Mouse (Mus musculus): Measurements from ENCODE around the gene Rsad1. TPM values are rescaled to one million over a fixed set of nuclear protein-coding genes. Genes with fewer than 3 reads are reported as not detected.
A peak's percentile ranks its signal among the peaks of the same experiment; 100 is the strongest.

Rsad1 gene
- polyA plus RNA-seq, 1 experiment from 2014 or later = 4.3 TPM

DNA sequence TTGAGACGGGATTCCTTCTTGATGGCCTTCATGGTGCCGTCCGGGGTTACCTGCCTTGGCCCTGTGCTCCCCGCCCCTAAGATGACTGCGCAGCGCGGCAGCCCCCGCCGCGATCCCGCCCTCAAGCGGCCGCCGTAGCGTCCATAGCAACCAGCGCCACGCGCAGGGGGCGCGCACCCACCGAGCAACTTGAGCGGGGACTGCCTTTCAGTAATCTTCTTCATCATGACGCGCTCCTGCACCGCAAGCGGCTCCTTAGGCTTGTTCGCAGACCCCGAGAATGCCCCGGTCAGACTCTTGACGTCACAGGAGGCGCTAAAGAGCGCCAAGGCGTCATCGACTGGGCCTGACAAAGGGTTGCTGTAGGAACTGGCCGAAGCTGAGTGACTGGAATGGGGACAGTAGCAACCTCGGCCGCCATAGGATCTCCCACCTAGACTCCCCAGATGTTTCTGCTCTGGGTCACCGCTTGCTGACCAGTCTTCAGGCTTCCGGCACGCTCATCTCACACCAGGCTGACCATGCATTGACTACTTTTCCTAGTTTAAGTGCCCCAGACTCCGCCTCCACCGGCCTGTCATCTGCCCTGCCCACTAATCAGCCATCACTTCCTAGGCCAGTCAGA is 27.7 kb downstream of the Rsad1 start, which contains the start of gene Mycbpap:
Gene Mycbpap, minus strand, starts transcription at position 524 of the 625 bp plus-strand sequence.
- peaks cover 26% of the 10 kb centered on the region; the same call in 1 of the 2 replicates for H3K4me1 ChIP-seq
- WGBS = 2% methylated on average over 42 of the region's 42 CpGs
- H3K9me3 ChIP-seq (replicated peaks) = no peaks in the 10 kb centered on the region
- H3K36me3 ChIP-seq = no peaks in the 10 kb centered on the region
- H3K27ac ChIP-seq (replicated peaks) = no peak within 1 kb of the TSS
- 0 out of 2 replicates have a peak, but pooled peaks have one; percentile 32 for ATAC-seq (ENCODE audit: insufficient number of reproducible peaks, low FRiP score, low TSS enrichment, low read depth)
- peak within 1 kb of the TSS; percentile 21; the same call in 1 of the 2 replicates for H3K9ac ChIP-seq
- peak within 1 kb of the TSS; percentile 47 for H3K4me3 ChIP-seq (replicated peaks)
- no peaks in the 10 kb centered on the region for H3K27me3 ChIP-seq
- H3K4me2 ChIP-seq (replicated peaks) = peak within 1 kb of the TSS; percentile 83

DNA sequence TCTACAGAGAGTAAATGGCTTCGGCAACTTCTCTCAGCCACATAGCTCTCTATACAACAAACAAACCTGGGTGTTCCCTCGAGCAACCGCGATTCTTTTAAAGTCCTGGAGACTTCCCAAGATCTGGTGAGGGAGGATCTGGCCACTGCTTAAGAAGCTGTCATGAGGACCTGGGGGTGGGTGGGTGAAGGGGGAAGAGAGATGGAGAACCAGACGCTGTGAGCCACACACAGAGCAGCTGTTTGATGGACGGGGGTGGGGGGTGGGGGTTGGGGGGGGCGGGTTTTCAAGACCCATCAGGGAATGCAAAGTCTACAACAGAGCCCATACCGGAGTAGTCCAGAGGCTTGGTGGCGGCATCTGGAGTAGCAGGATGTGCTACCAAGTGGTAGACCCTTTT is 35.6 kb downstream of the Rsad1 start:
- Histone ChIP-seq H3K9me3 (replicated peaks) (no peaks in the 10 kb centered on the region), H3K36me3 (no peaks in the 10 kb centered on the region), H3K27me3 (no peaks in the 10 kb centered on the region), H3K9ac (no peak overlapping the region), H3K4me1 (peaks cover 6% of the 10 kb centered on the region; the same call in 1 of the 2 replicates), H3K4me2 (replicated peaks) (no peak overlapping the region), H3K4me3 (replicated peaks) (no peak overlapping the region), H3K27ac (replicated peaks) (no peak overlapping the region)
- WGBS = 30% methylated on average over 9 of the region's 9 CpGs
- peak; percentile 43; the same call in 1 of the 2 replicates for ATAC-seq (ENCODE audit: insufficient number of reproducible peaks, low FRiP score, low TSS enrichment, low read depth)

DNA sequence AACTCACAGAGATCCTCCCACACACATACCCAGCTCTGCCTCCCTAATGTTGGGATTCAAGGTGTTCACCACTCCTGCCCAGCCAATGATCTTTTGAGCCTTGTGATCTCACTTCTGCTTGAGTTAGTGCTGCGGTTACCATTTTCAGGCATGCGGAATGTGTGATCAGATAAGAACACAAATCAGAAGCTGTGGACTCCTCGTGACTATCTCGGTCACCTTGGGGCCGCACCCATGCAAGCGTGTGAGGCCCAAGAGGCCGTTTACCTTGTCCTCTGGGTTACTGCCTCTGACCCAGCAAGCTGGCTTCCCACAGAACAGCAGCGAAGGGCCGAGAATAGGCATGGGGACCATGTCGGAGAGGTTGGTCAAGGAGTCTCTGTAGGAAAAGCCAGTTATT is 40.1 kb downstream of the Rsad1 start:
- Histone ChIP-seq H3K27ac (replicated peaks) (no peak overlapping the region), H3K4me1 (no peaks in the 10 kb centered on the region), H3K4me3 (replicated peaks) (no peak overlapping the region), H3K9me3 (replicated peaks) (no peaks in the 10 kb centered on the region), H3K9ac (no peak overlapping the region), H3K4me2 (replicated peaks) (no peak overlapping the region), H3K27me3 (no peaks in the 10 kb centered on the region), H3K36me3 (no peaks in the 10 kb centered on the region)
- WGBS = 87% methylated on average over 10 of the region's 10 CpGs
- ATAC-seq (ENCODE audit: insufficient number of reproducible peaks, low FRiP score, low TSS enrichment, low read depth) = no peak

DNA sequence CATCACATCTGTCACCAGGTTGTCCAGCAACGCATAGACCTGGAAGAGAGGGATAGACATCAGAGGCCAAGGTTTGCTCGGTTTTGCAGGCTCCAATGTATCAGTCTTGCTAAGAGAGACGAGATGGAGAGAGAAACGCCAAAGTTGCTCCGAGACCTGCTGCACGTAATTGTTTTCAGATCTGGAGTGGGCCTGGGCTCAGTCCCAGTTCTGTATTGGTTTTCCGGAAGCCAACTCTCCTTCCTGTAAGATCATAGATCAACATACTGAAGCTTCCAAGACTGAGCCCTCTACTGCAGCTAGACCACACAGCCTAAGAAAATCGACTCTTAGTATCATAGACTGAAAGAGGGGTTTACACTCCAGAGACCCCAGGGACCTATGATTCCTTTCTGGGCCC is 47.6 kb downstream of the Rsad1 start:
- no peaks in the 10 kb centered on the region for H3K36me3 ChIP-seq
- H3K9me3 ChIP-seq (replicated peaks) = no peaks in the 10 kb centered on the region
- H3K4me1 ChIP-seq = peaks cover 34% of the 10 kb centered on the region
- H3K27me3 ChIP-seq = no peaks in the 10 kb centered on the region; the same call in 1 of the 2 replicates
- no peak overlapping the region for H3K4me3 ChIP-seq (replicated peaks)
- no peak for ATAC-seq (ENCODE audit: insufficient number of reproducible peaks, low FRiP score, low TSS enrichment, low read depth)
- H3K4me2 ChIP-seq (replicated peaks) = no peak overlapping the region
- no peak overlapping the region for H3K9ac ChIP-seq
- H3K27ac ChIP-seq (replicated peaks) = no peak overlapping the region
- WGBS = 61% methylated on average over 8 of the region's 8 CpGs

DNA sequence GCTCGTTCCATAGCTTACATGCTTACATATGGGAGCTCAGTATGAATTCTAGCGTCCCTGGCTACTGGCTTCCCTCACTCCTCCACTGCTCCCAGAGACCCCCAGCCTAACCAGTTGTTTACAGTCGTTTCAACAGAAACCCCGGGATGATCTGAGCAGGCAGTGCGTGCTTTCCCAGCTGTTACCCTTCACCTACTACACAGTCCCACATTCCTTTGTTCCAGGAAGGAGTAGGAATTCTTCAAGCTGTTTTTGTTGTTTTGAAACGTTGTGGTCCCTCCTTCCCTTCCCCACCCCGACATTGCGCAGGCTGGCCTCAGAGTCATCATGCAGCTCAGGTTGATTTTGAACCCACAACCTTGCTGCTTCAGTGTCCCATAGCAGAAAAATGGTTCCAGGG is 48.7 kb downstream of the Rsad1 start:
- no peaks in the 10 kb centered on the region for H3K36me3 ChIP-seq
- WGBS = 23% methylated on average over 8 of the region's 8 CpGs
- H3K4me1 ChIP-seq = peaks cover 34% of the 10 kb centered on the region
- no peaks in the 10 kb centered on the region; the same call in 1 of the 2 replicates for H3K27me3 ChIP-seq
- no peak overlapping the region for H3K9ac ChIP-seq
- peak overlapping the region; percentile 57 for H3K4me2 ChIP-seq (replicated peaks)
- H3K9me3 ChIP-seq (replicated peaks) = no peaks in the 10 kb centered on the region
- H3K4me3 ChIP-seq (replicated peaks) = peak overlapping the region; percentile 40
- ATAC-seq (ENCODE audit: insufficient number of reproducible peaks, low FRiP score, low TSS enrichment, low read depth) = no peak
- no peak overlapping the region; the same call in 1 of the 2 replicates for H3K27ac ChIP-seq (replicated peaks)

DNA sequence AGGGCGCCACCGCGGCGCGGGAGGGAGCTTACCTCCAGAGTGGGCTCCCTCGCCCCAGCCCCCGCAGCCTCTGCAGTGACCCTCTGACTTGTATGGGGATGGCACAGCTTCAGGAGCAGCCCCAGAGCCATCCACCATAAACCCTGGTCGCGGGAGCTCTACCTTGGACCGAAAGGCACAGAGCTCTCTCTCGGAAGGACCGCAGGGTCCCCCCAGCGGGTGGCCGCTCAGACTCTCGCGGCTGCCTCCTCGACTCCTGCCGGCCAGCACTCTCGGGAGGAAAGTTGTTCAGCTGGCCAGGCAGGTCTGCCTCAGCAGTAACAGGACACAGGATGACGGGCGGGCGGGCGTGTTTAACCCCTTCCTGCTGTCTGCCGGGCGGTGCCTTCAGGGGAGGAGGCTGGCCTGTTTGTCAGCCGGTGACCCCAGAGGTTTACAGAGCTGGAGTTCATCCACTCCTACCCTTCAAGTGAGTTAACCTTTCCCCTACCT is 49.3 kb downstream of the Rsad1 start, which contains the start of gene Epn3:
Gene Epn3, minus strand, starts transcription at position 314 of the 492 bp plus-strand sequence.
- peak within 1 kb of the TSS; percentile 57 for H3K4me2 ChIP-seq (replicated peaks)
- no peaks in the 10 kb centered on the region; the same call in 1 of the 2 replicates for H3K27me3 ChIP-seq
- under 1% methylated on average over 26 of the region's 26 CpGs for WGBS
- peaks cover 34% of the 10 kb centered on the region for H3K4me1 ChIP-seq
- no peaks in the 10 kb centered on the region for H3K9me3 ChIP-seq (replicated peaks)
- peak within 1 kb of the TSS; percentile 86 for H3K27ac ChIP-seq (replicated peaks)
- no peaks in the 10 kb centered on the region for H3K36me3 ChIP-seq
- peak within 1 kb of the TSS; percentile 15; the same call in 1 of the 2 replicates for H3K9ac ChIP-seq
- peak; percentile 44; the same call in 1 of the 2 replicates for ATAC-seq (ENCODE audit: insufficient number of reproducible peaks, low FRiP score, low TSS enrichment, low read depth)
- peak within 1 kb of the TSS; percentile 40 for H3K4me3 ChIP-seq (replicated peaks)

DNA sequence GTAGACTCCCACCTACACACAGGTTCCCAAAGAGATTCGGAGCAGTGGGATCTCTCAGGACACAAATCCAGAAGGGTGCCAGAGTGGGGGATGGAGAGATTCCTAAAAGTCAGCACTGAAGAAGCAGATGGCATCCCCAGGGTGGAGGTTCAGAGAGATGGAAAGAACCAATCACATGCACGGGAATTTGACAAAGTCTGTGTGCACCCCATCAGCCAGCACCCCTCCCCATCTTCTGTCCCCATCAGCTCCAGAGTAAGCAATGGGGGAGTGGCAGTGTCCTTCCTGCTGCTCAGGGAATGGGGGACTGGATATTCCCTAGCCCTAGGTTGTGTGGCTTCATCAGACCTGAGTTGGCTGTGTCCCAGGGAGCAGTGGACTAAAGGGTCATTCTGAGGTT is 50.0 kb downstream of the Rsad1 start:
- Histone ChIP-seq H3K4me2 (replicated peaks) (peak overlapping the region; percentile 57), H3K27me3 (no peaks in the 10 kb centered on the region; the same call in 1 of the 2 replicates), H3K4me1 (peaks cover 34% of the 10 kb centered on the region), H3K36me3 (no peaks in the 10 kb centered on the region), H3K27ac (replicated peaks) (peak overlapping the region; percentile 86), H3K4me3 (replicated peaks) (peak overlapping the region; percentile 40), H3K9me3 (replicated peaks) (no peaks in the 10 kb centered on the region), H3K9ac (peak overlapping the region; percentile 12; the same call in 1 of the 2 replicates)
- WGBS = 13% methylated on average over 2 of the region's 2 CpGs
- no peak for ATAC-seq (ENCODE audit: insufficient number of reproducible peaks, low FRiP score, low TSS enrichment, low read depth)

DNA sequence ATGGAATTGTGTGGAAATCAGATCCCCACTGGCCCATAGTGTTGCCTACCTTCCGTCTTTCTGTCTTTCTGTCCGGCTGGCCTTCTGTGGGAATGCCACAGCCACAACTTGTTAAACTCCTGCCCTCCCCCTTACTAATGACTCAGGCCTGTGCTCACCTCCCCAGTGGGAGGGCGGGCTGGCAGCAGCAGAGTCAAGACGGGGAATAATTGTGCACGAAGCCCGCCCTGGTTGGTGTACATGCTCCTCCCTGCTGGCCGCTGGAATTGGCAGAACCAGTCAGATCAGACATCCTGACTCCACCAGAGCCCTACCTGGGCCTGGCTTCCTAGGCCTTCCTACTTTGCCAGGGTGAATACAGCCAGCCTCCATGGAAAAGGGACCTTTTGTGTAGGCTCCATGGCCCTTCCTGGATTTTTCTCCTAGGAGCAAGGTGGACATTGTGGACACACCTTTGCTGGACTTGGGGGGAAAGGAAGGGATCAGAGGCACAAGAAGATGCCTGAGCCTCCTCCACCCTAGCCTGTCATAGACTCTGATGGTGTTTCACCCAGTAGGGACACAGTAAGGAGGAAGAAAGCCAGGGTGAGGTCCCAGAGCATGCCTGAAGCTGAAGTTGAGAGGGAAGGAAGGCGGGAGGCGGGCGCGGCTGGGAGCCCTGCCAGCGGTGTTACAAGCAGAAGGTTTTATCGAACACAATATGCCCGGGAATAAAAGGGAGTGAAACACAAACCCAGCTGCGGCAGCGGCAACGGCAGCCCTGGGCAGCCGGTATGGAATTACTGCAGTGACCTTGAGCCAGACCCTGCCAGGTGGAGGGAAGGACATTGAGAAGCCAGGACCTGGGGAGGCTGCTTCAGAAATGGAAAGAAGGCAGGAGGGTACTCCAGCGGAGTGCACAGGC is 50.7 kb downstream of the Rsad1 start:
- ATAC-seq (ENCODE audit: insufficient number of reproducible peaks, low FRiP score, low TSS enrichment, low read depth) = no peak
- Histone ChIP-seq H3K36me3 (no peaks in the 10 kb centered on the region), H3K27ac (replicated peaks) (peak overlapping the region; percentile 86), H3K4me1 (peaks cover 34% of the 10 kb centered on the region), H3K4me3 (replicated peaks) (peak overlapping the region; percentile 40), H3K9ac (no peak overlapping the region), H3K9me3 (replicated peaks) (no peaks in the 10 kb centered on the region), H3K27me3 (no peaks in the 10 kb centered on the region; the same call in 1 of the 2 replicates), H3K4me2 (replicated peaks) (peak overlapping the region; percentile 57)
- 14% methylated on average over 19 of the region's 19 CpGs for WGBS

DNA sequence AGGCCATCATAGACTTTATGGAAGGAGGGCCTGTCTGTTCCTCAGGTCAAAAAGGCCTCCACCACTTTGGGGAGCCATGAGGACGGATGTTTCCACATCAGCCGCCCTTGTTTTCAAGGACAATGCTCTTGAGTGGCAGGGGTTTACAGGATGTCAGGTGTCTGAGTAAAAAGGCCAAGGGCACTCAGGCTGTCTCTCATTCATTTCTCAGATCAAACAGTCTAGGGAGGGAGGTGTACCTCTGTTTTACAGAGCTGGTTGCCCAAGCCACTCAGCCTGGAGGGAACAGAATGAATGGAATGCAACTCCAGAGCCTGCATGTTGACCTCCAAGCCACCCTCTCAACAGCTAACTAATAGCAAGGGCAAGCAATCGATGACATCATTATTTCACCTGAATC is 53.6 kb downstream of the Rsad1 start:
- Histone ChIP-seq H3K4me3 (replicated peaks) (no peak overlapping the region), H3K9me3 (replicated peaks) (no peaks in the 10 kb centered on the region), H3K27me3 (no peaks in the 10 kb centered on the region; the same call in 1 of the 2 replicates), H3K27ac (replicated peaks) (no peak overlapping the region), H3K4me1 (peaks cover 47% of the 10 kb centered on the region), H3K9ac (no peak overlapping the region), H3K4me2 (replicated peaks) (no peak overlapping the region), H3K36me3 (no peaks in the 10 kb centered on the region)
- ATAC-seq (ENCODE audit: insufficient number of reproducible peaks, low FRiP score, low TSS enrichment, low read depth) = no peak
- WGBS = 80% methylated on average over 3 of the region's 3 CpGs

DNA sequence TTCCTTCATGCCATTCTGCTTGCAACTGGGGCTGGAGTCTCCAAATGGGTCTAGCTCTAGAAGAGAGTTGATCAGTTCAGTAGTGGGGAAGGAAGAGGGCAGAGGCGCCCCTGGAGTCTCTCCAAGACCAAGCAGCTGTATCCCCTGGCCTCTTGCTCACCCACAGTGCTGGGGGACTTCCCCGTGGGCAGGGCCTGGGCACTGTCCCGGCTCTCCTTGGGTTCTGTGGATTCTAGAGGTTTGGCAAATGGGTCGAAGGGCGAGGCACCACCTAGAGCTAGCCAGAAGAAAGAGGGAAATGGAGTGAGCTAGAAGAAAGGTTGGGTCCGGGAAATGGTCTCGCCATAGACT is 57.3 kb downstream of the Rsad1 start:
- 58% methylated on average over 7 of the region's 7 CpGs for WGBS
- H3K9ac ChIP-seq = no peak overlapping the region
- no peak for ATAC-seq (ENCODE audit: insufficient number of reproducible peaks, low FRiP score, low TSS enrichment, low read depth)
- no peaks in the 10 kb centered on the region for H3K36me3 ChIP-seq
- peak overlapping the region; percentile 73 for H3K4me2 ChIP-seq (replicated peaks)
- peak overlapping the region; percentile 51 for H3K4me3 ChIP-seq (replicated peaks)
- H3K4me1 ChIP-seq = peaks cover 17% of the 10 kb centered on the region
- H3K27ac ChIP-seq (replicated peaks) = no peak overlapping the region
- 0 out of 2 replicates have a peak, but pooled peaks cover 5% of the 10 kb centered on the region for H3K27me3 ChIP-seq
- no peaks in the 10 kb centered on the region for H3K9me3 ChIP-seq (replicated peaks)

Measured in embryonic facial prominence, embryonic 15.5 days (tissue).